Mouse (Mus musculus) CD4-positive helper T cell, adult 2 months (primary cell): Measurements from ENCODE around the gene Fgf15.

Experiments used
- DNase-seq: peaks from one replicate; pipeline ENCODE4 v3.0.0-alpha.2; 2012; ENCODE audit warnings: low read depth, missing footprints, low spot score

The Fgf15 gene

DNA sequence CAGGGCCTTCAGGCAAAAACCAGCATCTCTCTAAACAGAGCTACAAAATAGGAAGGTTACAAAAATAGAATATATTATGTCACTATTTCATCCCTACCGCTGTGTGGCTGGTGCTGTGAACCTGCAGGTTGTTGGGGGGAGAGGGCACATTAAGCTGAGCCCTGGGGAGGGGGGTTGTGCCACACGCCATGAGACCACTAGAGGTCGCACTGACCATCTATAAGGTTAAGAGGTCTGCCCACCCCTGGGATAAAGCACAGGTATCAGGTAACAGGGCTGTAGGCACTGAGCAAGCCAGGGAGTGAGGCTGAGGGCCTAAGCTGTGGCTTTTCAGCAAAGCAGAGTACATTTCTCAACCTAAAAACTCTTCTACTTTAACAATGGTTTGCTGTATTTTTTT, 35.4 kb downstream of the Fgf15 start:
- DNase-seq: peak; percentile 42

DNA sequence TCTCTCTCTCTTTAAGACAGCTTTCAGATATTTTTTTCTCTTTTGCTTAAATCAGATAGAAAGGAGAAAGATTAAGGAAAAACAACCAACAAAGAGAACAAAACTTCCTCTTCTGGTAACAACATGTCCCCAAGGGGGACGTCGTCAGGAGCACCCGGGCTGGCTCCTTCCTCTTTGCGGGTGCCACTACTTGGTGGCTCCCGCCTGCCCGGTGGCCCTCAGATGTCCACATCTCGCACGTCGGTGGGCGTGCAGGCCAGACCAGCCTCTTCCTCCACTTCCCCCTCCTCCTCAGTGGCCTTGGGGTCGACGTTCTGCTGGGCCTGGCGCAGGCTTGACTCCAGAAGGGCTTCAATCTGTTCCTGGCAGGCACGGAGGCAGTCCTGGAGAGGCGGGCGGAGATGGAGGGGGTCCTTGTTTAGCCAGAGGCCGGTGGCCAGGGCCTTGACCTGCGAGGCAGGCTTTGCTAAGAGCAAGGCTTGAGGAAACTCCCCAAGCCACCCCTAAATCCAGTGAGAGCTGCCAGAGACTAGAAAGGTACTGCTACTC, 36.1 kb downstream of the Fgf15 start:
- no peak for DNase-seq

DNA sequence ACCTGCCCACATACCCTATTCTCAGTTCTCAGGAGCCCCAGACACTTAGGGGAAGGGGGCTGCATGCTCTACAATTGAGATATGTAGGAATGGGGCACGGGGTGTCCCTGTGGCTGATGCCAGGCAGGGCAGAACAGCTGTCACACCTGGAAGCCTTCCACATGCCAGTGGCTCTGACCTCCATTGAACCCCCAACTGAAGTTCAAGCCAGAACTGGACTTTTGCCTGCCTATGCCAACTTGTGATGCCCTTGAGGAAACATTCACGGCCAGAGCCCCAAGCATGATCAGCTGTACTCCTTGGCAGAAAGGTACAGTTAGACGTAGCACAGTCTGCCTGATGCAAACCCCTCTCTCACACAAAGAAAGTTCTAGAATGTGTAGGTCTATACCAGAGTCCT, 37.0 kb downstream of the Fgf15 start:
- DNase-seq: no peak

DNA sequence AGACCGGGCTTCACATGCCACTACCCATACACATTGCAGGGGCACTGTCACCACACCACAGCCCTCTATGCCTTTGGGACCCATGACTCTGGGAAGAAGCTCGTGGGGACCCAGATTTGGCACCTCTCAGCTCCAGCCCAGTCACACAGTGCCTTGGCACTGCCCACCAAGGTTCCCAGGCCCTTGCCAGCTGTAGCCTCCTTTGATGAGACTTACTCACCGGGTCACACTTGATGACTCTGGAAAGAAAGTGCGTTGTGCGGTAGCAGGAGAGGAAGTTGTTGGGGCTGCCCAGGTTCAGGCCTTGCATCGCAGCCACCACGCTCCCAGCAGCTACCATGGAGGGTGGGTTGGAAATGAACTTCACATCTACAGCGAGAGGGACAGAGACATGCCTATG, 37.5 kb downstream of the Fgf15 start:
- DNase-seq: no peak

DNA sequence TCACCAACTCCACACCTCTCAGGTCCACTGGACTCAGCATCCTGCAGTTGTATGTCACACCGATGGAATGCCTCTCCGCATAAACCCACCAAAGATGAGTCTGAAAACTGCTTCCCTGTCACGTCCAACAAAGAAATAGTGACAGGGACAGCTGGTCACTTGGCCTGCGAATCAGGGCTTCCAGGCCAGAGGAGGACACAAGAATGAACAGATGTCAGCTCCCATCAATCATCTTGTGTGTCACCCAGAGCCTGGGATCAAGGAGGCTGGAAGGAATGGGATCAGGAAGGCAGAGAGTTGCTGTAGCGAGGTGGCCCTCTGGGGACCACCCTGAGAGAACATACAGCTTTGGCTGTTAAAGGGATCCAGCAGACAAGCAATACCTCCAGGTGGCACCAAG, 38.6 kb downstream of the Fgf15 start:
- no peak for DNase-seq

DNA sequence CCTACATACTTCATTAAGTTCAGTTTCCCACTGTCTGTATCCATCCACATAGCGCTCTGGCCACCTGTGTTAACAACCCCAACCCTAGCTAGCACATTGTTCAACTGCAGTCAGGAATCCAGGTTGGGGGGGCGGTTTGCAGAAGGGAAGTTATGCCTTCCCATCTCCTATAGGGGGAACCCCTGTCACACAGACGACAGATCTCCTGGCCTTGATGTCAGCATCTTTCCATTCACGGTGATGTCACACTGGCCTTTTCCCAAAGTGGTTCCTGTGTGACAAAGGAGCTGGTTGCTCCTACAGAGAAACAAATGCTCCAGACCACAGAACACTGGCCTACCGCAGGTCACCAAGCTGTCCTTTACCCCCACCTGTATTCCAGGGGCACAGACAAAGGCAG, 39.2 kb downstream of the Fgf15 start:
- DNase-seq: no peak

DNA sequence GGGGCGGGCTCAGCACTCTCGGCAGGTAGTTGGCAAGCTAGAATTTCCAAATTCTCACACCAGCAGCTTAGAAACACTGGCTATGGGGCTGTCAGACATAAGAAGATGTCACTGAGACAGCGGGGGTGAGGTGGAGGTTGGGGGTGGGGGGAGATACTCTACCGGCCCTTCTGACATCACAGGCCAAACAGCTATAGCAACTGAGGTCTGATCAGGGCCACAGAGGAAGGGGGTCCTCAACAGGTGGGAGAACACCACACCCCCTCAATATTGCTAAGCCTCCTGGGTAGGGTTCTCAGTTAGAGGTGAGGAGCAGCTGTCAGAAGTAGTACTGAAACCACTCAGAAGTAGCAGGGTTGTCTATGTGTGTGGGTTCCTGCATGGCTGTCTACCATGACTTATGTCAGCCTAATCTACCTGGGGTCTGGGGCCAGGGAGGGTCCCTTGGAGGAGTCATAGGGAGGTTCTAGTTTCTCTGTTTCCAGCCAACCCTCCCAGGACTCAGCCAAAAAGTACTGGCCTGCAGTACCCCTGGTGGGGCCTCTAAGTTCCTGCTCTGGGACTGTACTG, 40.1 kb downstream of the Fgf15 start:
- no peak for DNase-seq

DNA sequence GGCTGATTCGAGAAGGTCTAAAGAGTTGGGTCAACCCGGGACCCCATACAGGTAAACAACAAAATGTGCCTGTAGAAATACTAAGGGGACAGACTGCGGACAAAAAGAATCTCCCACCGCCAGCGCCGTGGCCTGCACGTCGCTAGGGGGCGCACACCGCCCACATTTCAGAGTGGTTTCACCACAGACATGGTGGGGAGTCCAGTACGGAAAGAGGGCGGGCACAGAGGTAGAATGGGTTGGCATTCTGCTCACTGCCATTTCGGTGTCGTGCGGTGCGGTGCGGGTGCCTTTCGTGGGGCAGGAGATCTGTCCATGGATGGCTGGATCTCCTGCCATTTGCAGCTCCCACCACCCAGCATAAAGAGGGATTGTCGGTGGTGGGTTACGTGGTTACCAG, 41.2 kb downstream of the Fgf15 start:
- DNase-seq: peak; percentile 74

DNA sequence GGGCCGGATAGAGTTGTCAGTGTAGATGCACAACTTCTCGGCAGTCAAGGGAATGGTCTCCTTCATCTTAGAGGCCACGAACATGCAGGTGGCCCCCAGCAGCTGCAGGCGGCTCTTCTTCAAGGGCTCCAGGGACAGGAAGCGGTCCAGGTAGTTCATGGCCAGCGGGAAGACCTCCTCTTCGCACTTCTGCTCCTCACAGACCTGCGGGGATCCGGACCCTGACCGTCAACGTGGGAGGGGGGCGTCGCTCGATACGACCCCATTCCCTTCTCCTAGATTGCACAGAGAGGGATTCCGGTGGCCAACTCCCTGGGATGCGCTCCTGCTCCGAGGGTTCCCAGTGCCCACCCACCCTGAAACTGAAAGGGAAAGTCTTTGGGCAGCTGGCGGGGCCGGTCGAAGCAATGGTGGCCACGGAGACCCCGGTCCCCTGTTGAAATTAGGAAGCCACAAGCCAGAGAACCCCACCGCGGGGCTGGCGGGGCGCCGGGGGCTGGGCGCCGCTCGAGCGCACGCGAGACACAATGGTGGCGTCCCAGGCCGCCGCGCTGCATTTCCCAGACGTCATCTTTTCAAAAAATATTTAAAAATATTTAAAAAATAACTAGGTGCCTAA, 41.7 kb downstream of the Fgf15 start:
- no peak for DNase-seq

DNA sequence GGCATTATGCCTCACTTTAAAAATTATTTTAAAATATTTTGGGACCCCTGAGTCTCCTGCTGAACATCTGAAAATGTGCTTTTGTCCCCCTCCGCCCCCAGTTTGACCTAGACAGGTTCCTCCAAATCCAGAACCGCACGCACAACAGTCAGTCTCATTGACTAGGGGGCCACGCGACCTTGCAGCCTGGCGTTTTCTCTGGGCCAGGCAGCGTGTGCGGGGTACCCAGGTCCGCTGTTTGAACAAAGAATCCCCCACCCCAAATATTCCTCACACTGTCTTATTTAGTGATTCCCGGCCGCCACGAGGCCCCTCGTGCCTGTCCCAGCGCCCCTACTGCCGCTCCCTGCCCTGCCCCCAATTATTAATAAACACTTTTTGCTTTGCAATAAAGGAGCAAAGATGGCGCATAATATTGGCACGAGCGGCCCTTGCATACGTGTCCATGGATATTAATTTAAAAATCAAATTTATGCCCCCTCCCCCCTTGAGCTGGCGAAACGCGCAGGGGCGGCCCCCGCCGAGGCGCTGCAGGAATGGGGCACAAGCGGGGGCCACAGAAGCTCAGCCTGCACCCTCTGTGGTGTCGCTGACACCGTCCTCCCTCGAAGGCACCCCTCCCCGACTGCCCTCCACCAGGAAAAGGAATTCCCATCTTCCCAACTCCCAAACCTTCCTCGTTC, 42.5 kb downstream of the Fgf15 start:
- no peak for DNase-seq

DNA sequence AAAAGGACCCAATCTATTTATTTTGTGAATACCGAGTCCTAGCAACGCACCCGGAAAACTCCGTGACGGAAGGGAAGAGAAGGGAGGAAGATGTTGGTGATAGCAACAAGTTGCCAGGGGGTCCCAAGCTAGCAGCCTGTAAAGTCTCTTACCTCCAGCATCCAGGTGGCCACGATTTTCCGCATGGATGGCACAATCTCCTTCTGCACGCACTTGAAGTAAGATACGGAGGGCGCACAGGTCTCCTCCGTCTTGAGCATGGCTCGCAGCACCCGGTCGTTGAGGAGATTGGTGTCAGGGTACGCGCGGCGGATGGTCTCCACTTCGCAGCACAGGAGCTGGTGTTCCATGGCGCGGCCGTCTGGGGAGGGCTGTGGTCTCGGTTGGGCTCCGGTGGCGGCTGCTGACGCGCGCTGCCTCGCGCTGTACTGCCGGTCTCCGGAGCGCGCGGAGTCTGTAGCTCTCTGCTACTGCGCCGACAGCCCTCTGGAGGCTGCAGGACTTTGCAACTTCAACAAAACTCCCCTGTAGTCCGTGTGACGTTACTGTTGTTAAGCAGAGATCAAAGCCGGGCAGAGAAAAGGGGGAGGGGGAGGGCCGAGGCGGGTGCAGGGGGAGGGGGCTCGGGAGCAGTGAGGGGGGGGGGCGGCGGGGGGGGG, 43.1 kb downstream of the Fgf15 start, which contains the start of gene Ccnd1:
Ccnd1 (minus strand) TSS at position 582 of the 659 bp plus-strand sequence.
- no peak for DNase-seq

DNA sequence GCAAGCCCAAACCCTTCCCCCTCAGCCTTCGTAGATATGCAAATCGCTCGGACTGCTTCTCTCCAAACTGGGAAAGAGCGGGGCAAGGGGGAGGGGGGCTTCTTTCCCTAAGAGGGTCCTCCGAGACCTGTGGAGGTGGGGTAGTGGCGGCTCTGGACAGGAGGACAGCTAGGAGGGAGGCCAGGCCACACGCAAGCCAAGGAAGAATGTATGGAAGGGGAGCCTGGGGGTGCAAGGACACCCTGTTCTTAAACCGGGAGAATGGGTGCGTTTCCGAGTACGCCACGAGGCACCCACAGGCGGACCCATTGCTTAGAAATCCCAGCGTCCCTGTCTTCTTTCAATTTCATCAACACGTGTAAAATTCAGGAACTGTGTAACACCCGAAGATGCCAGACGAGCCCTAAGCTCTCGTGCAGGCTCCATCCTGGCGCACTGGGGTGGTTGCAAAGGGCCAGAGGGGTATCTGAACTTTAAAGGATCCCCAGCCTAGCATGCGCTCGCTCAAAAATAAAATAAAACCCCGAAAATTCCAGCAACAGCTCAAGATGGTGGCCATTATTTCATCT, 43.8 kb downstream of the Fgf15 start:
- no peak for DNase-seq

DNA sequence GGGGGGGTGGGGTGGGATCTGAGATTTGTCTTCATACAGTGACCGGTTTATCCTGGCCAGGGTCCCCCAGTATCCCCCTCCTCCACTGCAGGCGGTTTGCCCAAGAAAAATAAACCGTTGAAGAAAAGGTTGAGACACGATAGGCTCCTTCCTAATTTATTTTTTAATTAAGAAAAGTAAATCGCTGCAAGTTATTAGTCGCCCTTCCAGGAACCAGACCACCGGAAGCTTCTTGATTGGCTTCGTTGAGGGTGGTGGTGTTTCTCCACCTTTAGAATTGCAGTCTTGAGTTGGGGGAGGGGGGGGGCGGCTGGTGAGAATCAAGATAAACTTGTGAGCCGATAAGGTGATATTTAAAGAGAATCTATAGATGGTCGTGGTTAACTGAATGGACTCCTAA, 44.3 kb downstream of the Fgf15 start:
- no peak for DNase-seq

DNA sequence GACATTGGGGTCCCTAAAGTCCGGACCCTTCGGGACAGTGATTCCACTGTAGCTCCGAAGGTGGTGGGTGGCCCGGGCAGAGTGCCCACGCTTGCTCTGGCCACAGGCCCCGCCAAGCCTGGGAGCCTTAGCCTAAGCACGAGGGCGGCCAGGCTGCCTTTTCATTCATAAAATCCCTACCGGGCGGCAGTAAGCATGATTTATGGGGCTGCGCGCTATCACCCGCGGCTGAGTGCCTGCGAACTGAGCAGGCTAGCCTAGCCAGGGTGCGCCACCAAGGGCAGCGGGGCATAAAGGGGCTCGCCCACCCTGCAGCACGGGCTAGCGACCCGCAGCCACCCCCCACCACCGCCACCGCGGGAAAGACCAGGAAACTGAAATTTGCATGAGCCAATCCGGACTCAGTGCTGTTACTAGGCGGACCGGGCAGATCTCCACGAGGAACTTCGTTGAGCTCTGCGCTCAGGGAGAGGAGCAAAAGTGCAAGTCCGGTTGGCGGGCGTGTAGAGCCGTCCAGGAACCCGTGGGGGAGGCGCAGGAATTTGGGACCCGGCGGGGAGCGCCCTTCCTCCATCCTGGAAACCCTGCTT, 45.0 kb downstream of the Fgf15 start:
- DNase-seq: no peak

DNA sequence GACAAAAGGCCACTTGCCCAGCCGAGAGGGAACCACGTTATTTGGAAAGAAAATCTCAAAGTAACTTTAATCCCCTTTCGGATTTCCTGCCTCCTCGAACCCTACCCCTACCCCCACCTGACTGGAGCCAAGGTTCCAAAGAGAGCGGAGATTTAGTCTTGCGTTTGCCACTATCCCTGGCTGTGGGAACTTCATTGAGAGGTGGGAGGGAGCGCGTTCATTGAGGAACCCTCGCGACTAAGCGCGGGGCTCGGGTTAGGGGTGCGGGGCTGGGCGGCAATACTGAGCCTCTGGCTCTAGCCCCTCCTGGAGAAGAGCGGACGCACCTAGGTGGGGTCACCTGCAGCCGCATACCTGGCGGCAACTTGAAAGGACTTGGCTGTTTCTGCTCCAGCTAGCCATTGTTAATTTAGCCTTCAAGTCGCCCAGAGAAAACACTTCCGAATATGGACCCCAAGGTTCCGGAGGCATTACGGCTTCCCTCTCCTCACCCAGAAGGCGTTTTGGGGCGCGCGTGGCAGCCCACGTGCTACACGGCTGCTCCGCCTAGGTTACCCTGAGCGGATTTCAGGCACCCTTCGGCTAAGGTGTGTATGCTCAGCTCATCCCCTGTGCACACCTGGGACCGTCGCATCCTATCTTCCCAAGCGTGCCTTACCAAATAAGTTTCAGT, 45.9 kb downstream of the Fgf15 start:
- no peak for DNase-seq

DNA sequence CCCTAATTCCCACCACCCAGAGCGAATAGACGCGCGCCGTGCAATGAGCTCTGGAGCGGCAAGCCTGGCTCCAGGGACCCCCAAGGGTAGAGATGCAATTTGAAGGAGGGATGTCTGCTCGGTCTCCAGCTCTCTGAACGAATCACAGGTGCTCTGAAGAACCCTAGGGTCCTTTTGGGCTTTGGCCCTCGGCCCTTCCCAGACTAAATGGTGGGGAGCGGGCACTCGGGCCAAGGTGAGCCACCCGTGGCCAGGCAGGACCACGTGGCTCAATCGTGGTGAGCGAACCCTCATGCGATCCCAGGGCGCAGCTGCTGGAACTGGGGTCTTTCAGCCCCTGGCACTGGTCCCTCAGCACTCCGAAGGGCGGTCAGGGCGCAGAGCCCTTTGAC, 46.4 kb downstream of the Fgf15 start:
- no peak for DNase-seq

DNA sequence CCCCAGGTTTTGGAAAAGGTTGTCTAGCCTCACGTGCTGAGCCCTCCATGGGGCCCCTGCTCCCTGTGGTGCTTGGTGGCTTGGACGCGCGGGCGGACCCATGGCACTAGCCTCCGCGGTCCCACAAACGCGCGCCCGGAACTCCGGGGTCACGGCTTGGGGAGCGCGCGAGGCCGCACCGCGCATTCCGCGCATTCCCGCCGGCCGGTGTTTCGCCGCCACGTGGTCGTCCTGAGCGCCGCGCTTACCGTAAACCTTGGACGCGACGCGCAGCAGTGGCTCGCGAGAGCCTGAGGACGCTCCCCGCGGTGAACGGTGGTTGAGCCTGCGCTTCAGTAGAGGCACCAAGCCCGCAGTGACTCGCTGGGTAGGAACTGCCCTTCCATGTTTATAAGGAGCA, 46.9 kb downstream of the Fgf15 start:
- peak; percentile 25 for DNase-seq
